Mouse (Mus musculus) cerebellum, postnatal 4 days (tissue): ENCODE results near the gene Frmd5.

ENCODE experiments used
- DNase-seq, 2 experiments: peaks; one replicate each; pipeline ENCODE4 v3.0.0; 2022; ENCODE audit warnings: low spot score in 2 of 2, mixed read lengths in 1 of 2

The Frmd5 gene

DNA sequence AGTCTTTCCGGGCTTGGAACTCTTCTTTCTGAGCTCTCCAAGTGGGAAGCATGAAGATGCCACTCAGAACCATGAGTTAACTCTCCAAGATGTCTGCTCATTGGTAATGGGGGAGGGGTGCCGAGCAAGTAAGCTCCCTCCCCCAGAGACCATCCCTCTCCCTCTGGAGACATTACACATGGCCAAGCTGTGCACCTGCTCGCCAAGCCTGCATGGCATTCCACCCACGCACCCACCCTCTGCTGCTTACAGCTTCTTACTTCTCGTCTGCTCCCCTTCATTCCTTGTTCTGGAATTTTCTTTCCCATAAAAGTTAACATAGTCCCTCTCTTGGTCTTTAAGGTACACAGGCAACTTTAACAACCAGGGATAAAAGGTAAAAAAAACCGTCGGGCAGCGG, 123.3 kb downstream of the Frmd5 start:
- DNase-seq = no peak

DNA sequence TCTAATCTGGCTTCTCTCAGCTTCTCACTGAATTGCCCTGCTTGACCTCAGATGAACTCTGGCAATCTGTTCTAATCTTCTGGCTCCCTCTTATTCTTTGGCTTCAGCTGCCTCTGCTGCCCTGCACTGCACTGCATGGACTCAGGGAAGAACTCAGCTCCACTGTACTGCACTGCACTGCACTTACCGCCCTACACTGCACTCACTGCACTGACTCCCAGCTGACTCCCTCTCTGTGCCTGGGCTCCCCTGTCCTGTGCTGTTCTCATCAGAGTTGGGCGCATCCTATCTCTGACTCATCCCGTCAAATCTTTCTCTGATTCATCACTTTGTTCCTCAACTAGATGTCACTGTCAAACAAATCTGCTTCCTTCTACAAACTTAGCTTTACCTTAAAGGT, 124.5 kb downstream of the Frmd5 start:
- DNase-seq = no peak

DNA sequence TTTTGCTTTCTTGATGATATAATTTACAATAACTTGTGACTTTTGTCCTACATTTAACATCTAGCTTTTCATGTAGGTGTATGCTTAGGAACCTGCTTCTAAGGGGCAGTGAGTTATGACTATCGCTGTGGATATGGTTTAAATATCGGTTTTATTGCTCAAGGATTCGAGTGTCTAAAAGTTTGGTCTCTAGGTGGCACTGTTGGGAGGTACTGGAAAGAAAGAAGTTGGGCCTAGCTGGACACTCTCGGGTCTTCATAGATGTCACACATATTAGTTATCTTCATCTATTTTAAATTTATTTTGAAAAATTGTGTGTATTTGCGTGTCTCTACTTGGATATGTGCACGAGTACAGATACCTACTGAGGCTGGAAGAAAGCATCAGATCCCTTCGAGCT, 127.2 kb downstream of the Frmd5 start:
- no peak for DNase-seq

DNA sequence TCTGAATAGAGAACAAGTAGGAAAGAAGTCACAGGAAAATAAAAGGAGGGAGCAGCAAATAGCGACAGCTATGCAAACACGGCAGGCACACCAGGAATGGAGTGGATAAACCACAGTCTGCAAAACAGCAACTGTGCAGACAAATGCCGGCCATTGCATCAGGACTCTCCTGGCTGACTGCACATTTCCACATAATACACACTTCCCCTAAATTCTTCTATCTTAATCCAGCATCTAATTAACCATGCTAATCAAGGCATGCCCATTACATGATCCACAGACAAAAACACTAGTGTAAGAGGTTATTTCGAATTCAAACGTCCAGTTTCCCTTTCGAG, 129.3 kb downstream of the Frmd5 start:
- no peak for DNase-seq

DNA sequence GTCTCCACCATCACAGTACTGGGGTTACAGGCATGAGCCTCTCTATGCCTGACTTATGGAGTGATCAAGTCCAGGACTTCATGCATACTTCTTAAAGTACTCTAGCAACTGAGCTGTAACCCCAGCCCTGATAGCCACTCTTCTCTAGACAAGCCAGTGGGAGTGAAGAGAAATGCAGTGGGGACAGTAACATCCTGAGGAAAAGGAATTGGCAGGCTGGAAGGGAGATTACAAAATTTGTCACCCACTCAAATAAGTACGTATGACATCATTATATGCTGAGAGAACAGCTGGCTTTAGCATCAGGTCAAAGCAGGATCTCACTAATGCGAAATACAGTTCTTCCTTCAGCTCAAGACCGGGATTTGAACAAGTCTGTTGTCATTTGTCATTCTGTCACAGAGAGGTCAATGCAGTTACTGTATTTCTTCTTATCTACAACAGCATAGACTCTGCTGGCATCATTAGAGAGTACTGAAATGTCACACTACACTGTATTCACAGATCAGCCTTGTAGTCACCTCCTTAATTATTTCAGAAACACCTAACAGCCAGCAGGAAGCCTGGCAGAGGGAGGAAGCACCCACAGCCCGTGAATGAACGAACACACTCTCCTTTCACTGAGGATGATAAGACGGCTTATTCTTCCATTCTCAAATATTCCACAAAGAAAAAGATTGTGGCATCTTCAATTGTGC, 129.8 kb downstream of the Frmd5 start:
- DNase-seq = no peak

DNA sequence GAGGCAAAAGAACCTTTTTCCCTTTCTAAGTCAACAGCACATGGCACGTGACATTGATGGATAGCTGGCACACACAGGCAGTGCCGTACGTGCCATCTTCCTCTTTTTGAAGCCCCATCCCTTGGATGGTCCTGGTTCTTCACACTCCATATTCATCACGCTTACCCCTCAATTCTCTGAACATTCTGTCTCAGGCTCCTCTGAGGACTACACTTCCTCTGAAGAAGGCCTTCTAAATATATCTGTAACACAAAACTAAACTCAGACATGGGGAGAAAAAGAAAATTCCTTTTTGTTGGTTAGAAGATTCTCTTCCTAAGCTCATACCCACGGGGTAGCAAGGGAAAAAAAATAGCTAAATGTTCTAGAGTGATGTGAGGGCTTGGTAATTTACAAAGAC, 131.0 kb downstream of the Frmd5 start:
- no peak for DNase-seq

DNA sequence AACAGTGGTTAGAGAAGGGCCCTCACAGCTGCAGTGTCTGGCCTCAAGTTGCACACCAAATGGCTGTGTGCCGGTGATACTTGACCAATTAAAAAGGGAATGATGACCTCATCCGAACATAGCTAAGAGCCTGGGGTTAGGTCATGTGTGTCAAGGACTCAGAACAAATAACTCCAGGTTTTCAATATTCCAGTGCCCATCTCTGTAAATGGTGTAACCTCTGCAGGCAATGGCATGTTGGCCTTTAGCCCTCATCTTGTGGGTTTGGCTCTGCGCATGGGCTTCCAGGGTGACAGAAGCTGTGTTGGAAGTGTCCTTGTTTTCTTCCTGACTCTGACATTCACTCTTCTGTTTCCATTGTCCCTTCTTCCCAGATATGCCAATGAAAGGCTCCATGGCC, 131.8 kb downstream of the Frmd5 start:
- DNase-seq = no peak

DNA sequence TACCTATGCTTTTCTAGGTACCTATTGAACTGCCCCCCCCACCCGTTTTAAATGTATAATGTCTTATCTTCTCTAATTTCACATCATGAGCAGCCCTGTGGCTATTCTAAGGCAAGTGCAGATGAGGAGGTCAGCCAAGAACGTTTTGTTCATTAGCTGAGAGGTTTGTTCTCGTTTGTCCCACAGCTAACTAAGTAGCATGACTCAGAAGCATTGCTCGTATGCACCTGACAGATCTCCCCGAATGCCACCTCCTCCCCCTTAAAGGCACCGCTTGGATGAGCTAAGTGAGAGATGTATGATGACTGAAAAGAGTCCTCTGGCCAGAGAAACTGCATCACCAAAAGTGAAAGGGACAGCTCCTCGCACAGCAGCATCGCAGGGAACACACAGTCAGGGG, 132.7 kb downstream of the Frmd5 start:
- DNase-seq = no peak

DNA sequence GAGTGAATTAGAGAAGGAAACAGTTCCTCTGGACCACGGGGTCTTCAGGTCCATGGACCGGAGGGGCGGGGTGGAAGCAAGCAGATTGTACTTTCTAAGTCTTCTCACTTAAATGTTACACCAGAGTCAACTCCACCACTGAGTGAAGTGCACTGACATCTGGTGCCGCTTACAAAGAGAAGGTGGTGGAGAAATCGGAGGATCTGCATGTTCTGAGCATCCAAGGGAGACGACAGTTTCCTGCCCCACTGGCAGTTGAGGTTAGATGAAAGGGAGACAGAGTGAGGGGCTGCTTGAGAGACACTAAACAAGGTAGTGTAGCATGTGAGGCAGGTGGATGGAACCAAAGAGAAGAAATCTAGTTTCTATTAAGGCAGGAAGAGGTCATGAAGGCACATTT, 137.0 kb downstream of the Frmd5 start:
- no peak for DNase-seq

DNA sequence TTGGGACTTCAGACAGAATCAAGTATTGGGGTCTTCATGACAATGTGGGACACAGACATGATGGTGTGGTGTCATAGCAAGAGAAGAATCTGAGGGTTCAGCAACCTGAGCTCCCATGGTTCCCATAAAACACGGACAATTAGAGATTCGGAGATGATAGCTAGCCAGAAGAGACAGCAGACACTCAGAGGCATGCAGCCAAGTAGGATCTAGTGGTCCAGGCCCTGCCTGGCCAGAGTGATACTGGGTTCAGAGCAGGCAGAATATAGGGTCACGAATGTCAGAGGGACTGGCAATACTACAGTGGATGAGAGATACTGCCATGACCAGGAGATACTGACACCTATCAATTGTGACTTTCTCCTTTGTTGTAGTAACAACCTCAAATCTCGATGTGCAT, 138.6 kb downstream of the Frmd5 start:
- DNase-seq = no peak

DNA sequence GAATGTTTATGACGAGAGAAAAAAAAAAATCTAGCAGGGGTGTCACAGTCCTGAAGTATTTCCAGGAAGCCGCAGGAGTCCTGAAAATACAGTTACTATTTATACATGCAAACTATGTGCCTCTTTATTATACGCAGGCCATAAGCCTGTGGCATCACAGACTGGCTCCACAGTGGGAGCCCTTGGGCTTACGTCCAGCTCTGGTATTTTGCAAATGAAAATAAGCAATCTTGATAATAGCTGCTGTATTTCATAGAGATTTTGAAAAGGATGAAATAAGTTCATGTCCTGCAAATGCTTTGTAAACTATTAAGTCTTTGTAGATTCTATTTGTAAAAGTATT, 145.8 kb downstream of the Frmd5 start:
- no peak for DNase-seq

DNA sequence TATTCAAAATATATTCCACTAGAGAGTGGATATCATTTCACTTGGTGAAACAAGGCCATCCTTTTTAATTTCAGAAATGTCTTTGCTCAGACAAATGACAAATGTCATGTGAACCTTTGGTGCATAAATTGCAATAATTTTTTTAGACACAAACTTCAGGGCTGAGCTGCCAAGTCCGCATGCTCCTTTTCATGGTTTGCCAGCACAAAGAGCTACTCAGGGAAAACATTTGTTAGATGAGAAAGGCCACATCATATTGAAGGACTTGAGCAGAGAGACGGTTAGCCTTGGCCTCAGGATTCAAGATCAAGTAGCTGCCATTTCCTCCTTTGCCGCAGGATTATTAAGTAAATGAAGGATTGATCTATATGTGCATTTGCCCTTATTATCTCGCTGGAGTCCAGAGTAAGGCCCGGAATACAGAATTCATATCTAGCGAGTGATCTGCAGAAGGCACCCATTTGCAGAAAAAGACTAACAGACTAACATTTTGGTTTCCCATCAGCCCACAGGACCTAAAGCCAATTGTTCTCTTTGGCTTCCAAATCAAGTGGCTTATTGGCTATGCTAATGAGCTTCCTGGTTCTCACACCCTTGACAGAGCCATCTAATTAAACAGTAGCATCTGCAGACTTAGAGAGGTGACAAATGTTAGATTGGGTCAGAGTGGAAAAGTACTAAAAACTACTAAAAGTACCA, 146.3 kb downstream of the Frmd5 start:
- no peak for DNase-seq

DNA sequence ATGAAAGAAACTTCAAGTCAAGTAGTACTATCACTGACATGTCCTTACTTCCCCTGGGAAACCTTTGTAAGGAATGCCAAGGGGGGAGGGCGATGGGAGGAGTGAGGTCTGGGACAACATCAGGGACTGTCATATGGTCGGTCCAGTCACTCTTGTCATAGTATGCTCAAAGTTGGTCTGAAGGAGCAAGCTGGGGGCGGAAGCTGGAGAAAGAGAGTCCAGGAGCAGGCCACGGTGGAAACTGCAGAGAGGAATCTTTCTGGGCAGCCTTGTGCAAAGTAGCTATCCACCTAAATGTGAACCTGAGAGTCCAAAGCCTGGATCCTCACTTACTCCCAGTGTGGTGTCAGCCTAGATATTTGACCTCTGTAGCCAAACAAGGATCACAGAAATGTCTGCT, 147.5 kb downstream of the Frmd5 start:
- no peak for DNase-seq

DNA sequence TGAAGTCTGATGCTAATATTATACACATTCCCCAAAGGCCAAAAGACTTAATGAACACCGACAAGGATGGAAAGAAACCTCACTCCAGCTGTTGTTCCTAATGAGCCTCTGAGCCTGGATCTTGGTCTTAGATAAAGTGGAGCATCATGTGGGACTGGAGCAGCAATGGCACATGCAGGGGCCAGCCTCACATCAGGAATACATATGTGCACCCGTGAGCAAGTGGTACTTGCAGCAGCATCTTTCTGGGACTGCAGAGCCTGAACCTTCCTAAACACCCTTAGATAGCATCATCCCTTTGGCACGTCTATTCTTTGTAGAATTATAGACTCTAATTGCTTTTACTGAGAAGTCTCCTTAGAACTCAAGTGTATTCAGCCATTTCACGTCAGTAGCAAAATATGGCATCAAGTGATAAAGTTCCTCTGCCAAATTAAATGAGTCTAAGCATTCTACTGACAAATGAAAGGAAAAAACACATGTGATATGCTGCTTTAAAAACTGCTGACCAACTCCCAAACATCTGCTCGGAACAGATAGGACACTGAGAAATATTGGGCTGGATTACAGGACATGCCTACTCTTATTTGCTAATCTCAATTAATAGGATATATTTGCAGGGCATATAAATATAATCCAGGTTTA, 148.6 kb downstream of the Frmd5 start:
- DNase-seq = no peak

DNA sequence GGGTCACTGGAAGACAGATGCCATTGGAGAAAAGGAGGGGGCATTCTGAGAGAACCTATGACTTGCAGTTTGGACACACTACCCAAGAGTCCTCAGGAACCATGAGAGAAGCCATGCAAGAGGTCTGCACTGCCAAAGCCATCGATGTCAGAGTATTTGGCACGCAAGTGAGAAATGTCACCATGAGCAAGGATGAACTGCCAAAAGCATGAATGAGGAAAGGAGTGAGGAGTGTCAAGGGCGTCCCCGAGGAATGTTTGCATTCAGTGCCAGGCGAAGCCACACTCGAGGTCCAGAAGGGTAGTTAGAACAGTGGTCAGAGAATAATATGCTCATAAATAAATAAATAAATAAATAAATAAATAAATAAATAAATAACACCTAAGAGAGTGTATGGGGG, 150.9 kb downstream of the Frmd5 start:
- no peak for DNase-seq

DNA sequence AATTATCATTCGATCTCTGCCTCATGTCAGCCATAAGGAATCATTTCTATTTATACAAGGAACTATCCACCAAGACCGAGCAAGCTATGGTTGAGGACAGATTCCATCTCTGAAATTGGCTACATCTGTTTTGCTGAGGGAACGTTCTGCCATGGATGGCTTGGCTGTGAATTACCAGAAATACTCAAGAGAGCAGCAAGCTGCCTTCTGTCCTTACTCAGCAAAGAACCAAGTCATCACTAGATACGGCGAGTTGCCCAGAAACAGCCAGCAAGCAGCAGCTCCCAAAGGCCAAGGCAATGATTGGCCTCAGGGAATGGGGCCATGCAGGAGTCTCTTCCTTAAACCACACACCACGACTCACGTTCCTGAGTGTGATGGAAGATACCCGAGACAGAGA, 151.8 kb downstream of the Frmd5 start:
- DNase-seq = no peak

DNA sequence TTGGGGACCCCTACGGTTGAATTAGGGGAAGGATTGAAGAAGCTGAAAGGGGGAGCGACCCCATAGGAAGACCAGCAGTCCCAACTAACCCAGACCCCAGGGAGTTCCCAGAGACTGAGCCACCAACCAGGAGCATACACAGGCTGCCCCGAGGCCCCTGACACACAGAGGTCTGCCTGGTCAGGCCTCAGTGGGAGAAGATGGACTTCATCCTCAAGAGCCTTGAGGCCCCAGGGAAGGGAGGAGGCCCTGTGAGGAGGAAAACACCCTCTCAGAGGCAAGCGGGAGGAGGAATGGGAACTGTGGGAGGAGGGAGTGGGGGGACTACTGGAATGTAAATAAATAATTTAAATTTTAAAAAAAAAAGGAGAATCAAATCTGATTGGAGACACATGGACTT, 160.4 kb downstream of the Frmd5 start:
- no peak for DNase-seq

DNA sequence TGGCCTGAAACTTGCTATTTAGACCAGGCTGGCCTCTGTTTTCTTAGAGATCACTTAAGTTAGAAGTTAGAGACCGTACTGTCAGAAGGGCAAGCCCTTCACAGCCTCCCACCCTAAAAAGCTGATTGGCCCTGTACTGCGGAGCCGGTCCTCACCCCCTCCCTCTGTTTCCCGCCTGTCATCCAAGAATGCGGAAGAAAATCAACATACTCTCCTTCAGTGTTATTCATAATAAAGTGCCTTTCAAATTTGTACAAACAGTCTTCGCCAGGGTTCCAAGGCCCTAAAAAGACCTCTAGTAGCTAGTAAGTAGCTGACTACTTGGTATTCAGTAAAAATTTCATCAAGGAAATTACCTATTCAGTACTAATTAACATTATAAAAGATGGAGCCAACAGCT, 164.0 kb downstream of the Frmd5 start:
- no peak for DNase-seq

DNA sequence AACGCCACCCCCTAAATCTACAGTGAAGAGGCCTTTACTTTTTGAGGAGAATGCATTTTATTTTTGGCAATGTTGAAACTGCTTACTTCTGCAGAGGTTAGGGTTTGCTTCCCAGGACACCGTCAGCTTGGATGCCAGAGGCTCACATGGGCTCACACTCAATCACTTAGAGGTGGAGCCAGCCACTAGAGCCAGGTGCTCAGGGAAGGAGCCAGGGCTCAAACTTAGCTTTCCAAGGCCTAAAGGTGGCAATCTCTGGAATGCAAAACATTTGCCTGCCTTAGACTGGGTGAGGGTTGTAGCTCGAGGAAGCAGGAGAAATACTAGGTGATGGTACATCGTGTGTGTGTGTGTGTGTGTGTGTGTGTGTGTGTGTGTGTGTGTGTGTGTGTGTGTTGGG, 174.8 kb downstream of the Frmd5 start:
- no peak for DNase-seq

DNA sequence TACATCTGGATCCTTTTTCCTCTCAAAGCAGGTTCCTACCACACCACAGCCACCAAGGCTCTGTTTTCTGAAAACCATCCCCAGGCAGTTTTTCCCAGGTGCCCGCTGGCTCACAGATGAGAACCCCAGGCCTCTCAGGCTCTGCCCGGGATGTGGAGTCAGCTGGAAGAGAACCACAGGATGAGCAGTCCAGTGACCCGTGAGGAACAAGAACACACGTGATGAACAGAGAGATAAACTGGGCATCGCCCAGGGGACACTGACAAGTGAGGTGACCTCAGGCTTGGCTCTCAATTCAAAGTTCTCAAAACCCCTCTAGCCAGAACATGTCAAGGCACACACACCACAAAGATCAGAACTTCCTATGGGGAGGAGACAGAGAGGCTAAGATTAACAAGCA, 176.6 kb downstream of the Frmd5 start:
- no peak for DNase-seq

DNA sequence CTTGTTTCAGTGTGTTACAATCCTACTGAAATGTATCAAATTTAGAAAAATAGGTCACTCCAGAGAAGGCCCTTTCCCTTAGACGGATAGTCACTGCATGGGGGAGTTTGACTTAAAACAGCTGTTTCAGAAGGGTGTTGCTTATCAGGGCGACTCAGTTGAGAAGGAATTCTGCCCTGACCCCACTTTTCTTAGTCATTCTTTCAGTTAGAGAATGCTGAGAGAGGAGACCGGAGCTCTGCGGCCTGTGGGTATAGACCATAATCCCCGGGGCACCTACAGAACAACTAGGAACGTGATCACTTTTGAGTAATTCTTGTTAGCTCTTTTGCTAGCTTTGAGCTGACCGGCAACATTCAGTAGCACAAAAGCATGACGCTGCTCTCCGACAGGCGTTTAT, 178.6 kb downstream of the Frmd5 start:
- no peak for DNase-seq

DNA sequence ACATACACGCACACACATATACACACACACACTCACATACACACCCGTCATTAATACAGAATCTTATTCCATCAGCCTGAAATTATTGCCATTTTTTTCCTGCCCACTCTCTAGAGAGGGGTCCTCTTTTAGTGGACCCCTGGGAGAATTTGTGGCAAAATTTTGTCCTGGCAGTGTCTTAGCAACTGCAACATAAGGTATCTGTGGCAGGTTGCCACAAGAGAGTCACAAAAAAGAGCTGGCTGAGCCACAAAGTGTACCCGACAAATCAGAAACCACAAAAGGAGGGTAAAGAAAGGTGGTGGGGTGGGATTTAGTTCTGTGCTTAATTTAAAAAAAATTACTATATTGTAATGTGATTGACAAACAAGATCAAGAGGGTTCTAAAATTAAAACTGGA, 181.0 kb downstream of the Frmd5 start:
- no peak for DNase-seq

DNA sequence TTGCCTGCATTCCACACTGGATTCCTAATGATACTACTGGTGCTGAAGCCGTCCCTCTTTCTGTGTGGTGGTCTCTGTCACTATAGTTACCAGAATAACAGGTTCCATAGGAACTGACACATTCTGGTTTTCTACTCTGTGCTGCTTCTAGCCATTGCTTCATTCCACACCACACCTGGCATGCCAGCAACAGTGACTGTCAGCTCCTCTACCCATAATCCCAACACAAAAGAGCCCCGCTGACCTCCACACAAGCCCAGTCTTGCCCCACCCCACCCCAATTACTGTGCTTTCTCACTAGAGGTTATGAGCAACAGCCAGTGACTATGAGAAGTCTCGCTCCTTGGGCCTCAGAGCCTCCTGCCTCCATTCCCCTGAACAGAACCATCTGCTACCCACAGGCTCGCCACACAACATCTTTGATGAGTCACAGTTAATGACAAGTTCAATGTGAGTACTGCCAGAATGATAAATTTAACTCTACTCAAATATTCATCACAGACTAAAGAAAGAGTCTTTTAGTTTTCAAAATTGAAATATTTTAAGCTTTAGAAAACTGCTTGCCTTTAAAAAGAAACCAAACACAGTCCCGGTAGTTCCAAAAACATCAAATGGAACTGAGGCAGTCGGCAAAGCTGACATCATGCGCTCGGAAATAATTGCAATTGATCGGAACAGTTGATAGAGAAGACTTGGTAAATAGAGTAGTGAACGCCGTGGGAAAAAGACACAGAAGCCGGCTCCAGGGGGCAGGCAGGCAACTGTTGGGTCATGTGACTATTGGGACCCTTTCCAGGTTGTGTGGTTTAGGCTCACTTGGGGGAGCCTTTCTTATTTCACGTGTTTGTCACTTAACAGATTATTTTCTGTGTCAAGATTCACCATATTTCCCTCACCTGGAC, 185.4 kb downstream of the Frmd5 start:
- no peak for DNase-seq
